Mouse (Mus musculus): ENCODE measurements around the gene Ap1b1. TPM values are rescaled to one million over a fixed set of nuclear protein-coding genes. Genes with fewer than 3 reads are reported as not detected.
A peak's percentile ranks its signal among the peaks of the same experiment; 100 is the strongest.

Ap1b1 gene
- polyA plus RNA-seq, 1 experiment from 2014 or later: 91.7 TPM

DNA sequence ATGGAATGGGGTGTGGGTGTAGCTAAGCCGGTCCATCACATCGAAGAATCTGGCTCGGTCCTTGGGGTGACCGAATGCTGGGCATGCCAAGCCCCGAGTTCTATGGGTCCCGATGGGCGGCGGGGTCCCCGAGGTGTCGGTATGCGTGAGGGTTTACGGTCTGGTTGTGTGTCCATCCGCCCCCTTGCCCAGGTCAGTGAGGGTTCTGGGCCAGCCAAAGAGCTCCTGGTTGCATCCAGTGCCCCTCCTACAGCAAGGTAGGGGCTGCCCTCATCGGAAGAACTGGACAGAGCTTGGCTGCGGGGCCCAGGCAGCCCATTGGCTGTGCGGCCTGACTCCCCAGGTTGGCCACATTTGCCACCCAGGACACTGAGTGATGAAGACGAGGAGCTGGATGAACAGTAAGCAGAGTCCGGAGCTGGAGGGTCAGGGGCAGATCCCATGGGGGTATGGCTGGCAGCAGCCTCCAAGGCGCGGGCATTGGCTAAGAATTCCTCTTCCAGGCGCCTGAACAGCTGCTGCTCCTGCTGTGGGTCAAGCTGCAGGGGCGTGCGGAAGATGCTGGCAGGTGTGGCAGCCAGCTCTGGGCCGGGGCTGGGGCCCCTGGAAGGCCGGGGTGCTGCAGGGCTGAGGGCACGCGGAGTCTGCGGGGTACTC is 74.3 kb downstream of the Ap1b1 start:
- DNase-seq (ENCODE audit: low spot score): no peak
- peak overlapping the region; percentile 37; the same call in 1 of the 2 replicates for H3K9ac ChIP-seq
- H3K4me1 ChIP-seq (replicated peaks; ENCODE audit: control insufficient read depth, insufficient read depth, low read length): peaks cover 48% of the 10 kb centered on the region
- peaks cover 81% of the 10 kb centered on the region for H3K27me3 ChIP-seq (ENCODE audit: control insufficient read depth, insufficient read depth, low read length)
- WGBS: 46% methylated on average over 26 of the region's 28 CpGs
- H3K36me3 ChIP-seq (replicated peaks; ENCODE audit: control insufficient read depth, insufficient read depth): peaks cover 4% of the 10 kb centered on the region
- H3K27ac ChIP-seq: no peak overlapping the region
- no peaks in the 10 kb centered on the region for H3K9me3 ChIP-seq (ENCODE audit: control insufficient read depth, low read length)
- peak overlapping the region; percentile 53 for H3K4me2 ChIP-seq (replicated peaks)
- ATAC-seq (ENCODE audit: low FRiP score): no peak
- H3K4me3 ChIP-seq (replicated peaks; ENCODE audit: low read length): peak overlapping the region; percentile 26; the same call in 1 of the 2 replicates

DNA sequence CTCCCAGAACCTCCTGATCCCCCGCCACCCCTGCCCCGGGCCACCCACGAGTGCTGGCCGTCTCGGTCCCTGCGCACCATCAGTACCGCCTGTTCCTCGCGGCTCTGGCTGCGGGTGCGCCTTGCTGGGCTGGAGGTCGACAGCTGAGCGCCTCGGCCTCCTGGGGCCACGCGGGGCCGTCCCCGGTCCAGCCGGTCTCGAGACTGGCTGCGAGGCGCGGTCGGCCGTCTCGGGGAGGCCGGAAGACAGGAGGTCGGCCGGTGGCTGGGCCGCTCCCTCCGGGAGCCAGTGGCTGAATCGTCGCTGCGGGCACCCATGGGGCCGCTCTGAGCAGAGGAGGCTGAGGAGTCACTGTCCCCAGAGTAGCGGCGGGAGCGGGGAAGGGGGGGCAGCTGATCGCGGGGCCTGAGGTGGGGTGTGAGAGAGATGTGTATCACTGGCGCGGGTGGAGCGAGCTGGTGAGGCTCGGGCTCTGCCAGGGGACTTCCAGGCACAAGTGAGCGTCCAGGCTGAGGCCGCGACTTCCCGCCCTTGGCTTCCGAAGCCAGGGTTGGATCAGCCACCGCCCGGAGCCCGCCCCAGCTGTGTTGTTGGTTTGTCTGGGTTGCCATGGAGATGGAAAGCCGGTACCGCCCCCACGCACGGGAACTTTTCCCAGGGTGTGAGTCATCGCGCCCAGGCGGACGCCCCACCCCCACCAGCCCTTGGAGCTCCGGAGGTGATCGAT is 75.0 kb downstream of the Ap1b1 start:
- Histone ChIP-seq H3K4me2 (replicated peaks) (peak overlapping the region; percentile 53), H3K9ac (peak overlapping the region; percentile 37; the same call in 1 of the 2 replicates), H3K27me3 (ENCODE audit: control insufficient read depth, insufficient read depth, low read length) (peaks cover 74% of the 10 kb centered on the region), H3K9me3 (ENCODE audit: control insufficient read depth, low read length) (no peaks in the 10 kb centered on the region), H3K4me3 (replicated peaks; ENCODE audit: low read length) (peak overlapping the region; percentile 26), H3K36me3 (replicated peaks; ENCODE audit: control insufficient read depth, insufficient read depth) (peaks cover 4% of the 10 kb centered on the region), H3K27ac (no peak overlapping the region), H3K4me1 (replicated peaks; ENCODE audit: control insufficient read depth, insufficient read depth, low read length) (peaks cover 42% of the 10 kb centered on the region)
- DNase-seq (ENCODE audit: low spot score) (peak; percentile 59), ATAC-seq (ENCODE audit: low FRiP score) (no peak)
- WGBS: 3% methylated on average over 62 of the region's 62 CpGs

DNA sequence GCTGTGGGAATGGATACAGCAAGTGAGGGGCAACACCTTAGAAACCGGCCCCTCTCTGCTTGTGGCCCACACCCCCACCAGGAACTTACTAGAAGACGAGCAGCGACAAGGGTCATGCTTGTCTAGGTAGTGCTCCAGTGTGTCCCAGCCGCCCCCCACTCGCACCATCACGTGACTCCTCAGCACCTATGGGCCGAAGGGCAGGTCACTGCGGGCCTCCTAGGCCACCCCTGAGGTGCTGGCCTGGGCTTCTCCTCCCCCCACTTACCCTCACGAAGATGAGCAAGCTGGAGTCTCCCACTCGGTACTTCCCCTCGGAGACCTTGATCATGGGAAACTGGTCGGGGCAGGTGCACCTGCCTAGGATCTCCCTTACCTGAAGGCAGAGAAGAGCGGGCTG is 75.7 kb downstream of the Ap1b1 start:
- Histone ChIP-seq H3K27me3 (ENCODE audit: control insufficient read depth, insufficient read depth, low read length) (peaks cover 66% of the 10 kb centered on the region), H3K9me3 (ENCODE audit: control insufficient read depth, low read length) (no peaks in the 10 kb centered on the region), H3K36me3 (replicated peaks; ENCODE audit: control insufficient read depth, insufficient read depth) (peaks cover 4% of the 10 kb centered on the region), H3K27ac (no peak overlapping the region), H3K4me1 (replicated peaks; ENCODE audit: control insufficient read depth, insufficient read depth, low read length) (peaks cover 39% of the 10 kb centered on the region), H3K9ac (no peak overlapping the region), H3K4me3 (replicated peaks; ENCODE audit: low read length) (peak overlapping the region; percentile 26), H3K4me2 (replicated peaks) (peak overlapping the region; percentile 53)
- DNase-seq (ENCODE audit: low spot score): no peak
- no peak for ATAC-seq (ENCODE audit: low FRiP score)
- WGBS: 14% methylated on average over 13 of the region's 13 CpGs

DNA sequence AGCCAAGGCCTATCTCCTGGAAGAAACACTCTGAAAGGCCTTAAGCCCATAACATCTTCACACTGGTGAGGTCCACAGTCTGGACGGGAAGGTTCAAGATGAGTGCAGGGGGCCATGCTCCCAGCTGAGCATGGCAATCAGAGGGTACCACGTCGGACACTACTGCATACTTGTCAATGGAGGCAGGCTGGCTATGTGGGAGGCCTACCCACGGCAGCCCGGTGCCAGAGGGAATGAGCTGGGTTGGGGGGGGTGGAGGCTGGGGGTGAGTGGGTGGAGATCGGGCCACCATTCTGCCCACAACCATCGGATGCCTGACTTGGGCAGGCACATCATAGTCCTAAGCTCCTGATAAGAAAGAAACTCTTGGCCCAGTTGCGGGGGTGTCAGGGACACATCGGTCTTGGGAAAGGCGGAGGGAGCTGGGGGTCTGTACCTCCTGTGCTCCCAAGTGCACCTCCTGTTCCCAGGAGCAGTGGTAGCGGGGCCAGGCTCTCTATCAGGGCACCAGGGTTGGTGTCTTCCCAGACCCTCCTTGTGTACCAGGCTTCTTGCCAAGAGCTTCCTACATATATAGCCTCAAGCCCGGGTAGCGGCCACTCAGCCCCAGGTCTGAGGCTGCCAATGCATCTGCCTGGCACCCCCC is 76.4 kb downstream of the Ap1b1 start:
- no peak overlapping the region for H3K27ac ChIP-seq
- no peak for DNase-seq (ENCODE audit: low spot score)
- no peak overlapping the region for H3K4me3 ChIP-seq (replicated peaks; ENCODE audit: low read length)
- no peak overlapping the region; the same call in 1 of the 2 replicates for H3K4me2 ChIP-seq (replicated peaks)
- WGBS: 63% methylated on average over 13 of the region's 13 CpGs
- H3K27me3 ChIP-seq (ENCODE audit: control insufficient read depth, insufficient read depth, low read length): peaks cover 60% of the 10 kb centered on the region
- H3K9me3 ChIP-seq (ENCODE audit: control insufficient read depth, low read length): no peaks in the 10 kb centered on the region
- H3K36me3 ChIP-seq (replicated peaks; ENCODE audit: control insufficient read depth, insufficient read depth): peaks cover 9% of the 10 kb centered on the region
- ATAC-seq (ENCODE audit: low FRiP score): no peak
- H3K9ac ChIP-seq: no peak overlapping the region
- H3K4me1 ChIP-seq (replicated peaks; ENCODE audit: control insufficient read depth, insufficient read depth, low read length): peaks cover 39% of the 10 kb centered on the region

DNA sequence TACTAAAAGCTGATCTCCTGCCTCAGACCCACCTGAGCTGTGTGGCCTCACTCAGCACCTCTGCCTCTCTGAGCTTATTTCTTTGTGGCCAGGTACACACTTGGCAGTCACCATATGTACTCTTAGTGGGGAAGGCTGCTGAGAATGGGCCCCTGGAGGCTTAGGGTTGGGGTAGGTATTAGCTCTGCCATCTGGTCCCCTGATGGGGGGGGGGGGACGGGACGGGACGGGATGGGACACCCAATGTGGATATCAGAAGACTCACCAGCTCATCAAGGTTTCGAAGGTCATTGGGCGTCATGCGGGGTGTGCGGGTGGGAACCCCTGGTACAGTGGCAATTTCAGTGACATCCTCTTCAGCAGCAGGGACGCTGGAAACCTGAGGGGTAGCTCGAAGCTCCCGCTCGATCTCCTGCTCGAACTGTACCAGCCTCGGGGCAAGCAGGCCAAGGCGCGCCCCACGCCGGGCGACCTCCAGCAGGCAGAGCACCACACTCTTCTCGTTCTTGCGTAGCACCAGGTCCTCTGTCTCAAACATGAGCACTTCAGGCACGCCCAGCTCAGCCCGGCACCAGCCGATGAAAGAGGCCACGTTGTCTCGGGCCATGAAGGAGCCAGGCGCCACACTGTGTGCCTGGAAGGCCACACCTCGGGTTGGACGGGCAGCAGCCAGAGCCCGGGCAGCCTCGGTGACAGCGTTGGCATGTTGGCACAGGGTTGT is 77.1 kb downstream of the Ap1b1 start:
- peaks cover 59% of the 10 kb centered on the region for H3K27me3 ChIP-seq (ENCODE audit: control insufficient read depth, insufficient read depth, low read length)
- DNase-seq (ENCODE audit: low spot score): no peak

GRCm38 (mm10) chr11:5064282-5065055 is 77.8 kb downstream of the Ap1b1 start:
- Histone ChIP-seq H3K4me2 (replicated peaks) (peak overlapping the region; percentile 71), H3K4me1 (replicated peaks; ENCODE audit: control insufficient read depth, insufficient read depth, low read length) (peaks cover 39% of the 10 kb centered on the region), H3K9me3 (ENCODE audit: control insufficient read depth, low read length) (no peaks in the 10 kb centered on the region), H3K27me3 (ENCODE audit: control insufficient read depth, insufficient read depth, low read length) (peaks cover 53% of the 10 kb centered on the region), H3K4me3 (replicated peaks; ENCODE audit: low read length) (peak overlapping the region; percentile 82), H3K36me3 (replicated peaks; ENCODE audit: control insufficient read depth, insufficient read depth) (peaks cover 24% of the 10 kb centered on the region), H3K9ac (peak overlapping the region; percentile 76), H3K27ac (0 out of 2 replicates have a peak overlapping the region, but pooled peaks have one; percentile 27)
- DNase-seq (ENCODE audit: low spot score): no peak
- ATAC-seq (ENCODE audit: low FRiP score): no peak
- 17% methylated on average over 38 of the region's 38 CpGs for WGBS

More for the DNA sequence above, 77.1 kb downstream of the Ap1b1 start:
- no peaks in the 10 kb centered on the region for H3K9me3 ChIP-seq (ENCODE audit: control insufficient read depth, low read length)
- H3K4me1 ChIP-seq (replicated peaks; ENCODE audit: control insufficient read depth, insufficient read depth, low read length): peaks cover 39% of the 10 kb centered on the region
- no peak overlapping the region for H3K27ac ChIP-seq
- peak overlapping the region; percentile 71 for H3K4me2 ChIP-seq (replicated peaks)
- H3K4me3 ChIP-seq (replicated peaks; ENCODE audit: low read length): peak overlapping the region; percentile 82
- ATAC-seq (ENCODE audit: low FRiP score): no peak
- 54% methylated on average over 31 of the region's 31 CpGs for WGBS
- peak overlapping the region; percentile 76; the same call in 1 of the 2 replicates for H3K9ac ChIP-seq
- H3K36me3 ChIP-seq (replicated peaks; ENCODE audit: control insufficient read depth, insufficient read depth): peaks cover 16% of the 10 kb centered on the region

DNA sequence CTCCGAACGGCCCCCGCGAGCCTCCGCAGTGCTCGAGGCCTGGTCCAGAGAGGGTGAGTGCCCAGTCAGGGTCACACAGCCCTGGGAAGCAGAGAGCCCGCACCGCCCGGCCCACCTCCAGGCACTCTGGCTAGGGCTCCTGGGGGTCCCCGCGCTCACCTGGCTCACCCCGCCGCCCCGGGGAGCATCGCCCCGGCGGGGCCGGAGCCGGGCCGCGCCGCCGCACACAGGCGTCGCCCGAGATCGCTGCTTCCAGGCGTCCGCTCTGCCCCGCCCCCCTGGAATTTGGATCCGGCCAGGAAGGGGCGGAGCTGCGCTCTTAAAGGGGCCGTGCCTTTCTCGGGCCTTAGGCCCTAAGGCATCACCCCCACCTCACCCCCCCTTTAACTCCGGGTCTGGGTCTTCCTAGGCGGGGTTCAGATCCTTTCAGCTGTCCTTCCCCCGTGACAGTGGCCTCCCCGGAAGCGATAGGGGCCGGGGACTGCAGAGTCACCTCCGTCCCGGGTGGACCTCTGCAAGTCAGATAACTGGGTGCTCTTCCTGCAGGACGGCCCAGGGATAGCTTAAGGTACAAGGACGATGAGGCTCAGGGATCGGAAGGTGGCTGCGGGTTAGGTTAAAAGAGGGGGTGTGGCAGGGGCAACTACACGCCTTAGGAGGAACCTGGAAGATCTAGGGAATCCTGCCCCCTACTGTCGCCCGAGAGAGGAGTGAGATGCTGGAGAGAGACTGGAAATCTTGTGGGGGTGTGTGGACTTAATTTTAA is 78.6 kb downstream of the Ap1b1 start, which contains the start of gene Gas2l1:
TSS of gene Gas2l1 (minus strand) at position 272 of the 766 bp plus-strand sequence.
- H3K4me3 ChIP-seq (replicated peaks; ENCODE audit: low read length): peak within 1 kb of the TSS; percentile 82
- no peaks in the 10 kb centered on the region for H3K9me3 ChIP-seq (ENCODE audit: control insufficient read depth, low read length)
- peak within 1 kb of the TSS; percentile 27; the same call in 1 of the 2 replicates for H3K27ac ChIP-seq
- H3K27me3 ChIP-seq (ENCODE audit: control insufficient read depth, insufficient read depth, low read length): peaks cover 45% of the 10 kb centered on the region
- DNase-seq (ENCODE audit: low spot score) (peak; percentile 84), ATAC-seq (ENCODE audit: low FRiP score) (peak; percentile 87)
- peaks cover 39% of the 10 kb centered on the region for H3K4me1 ChIP-seq (replicated peaks; ENCODE audit: control insufficient read depth, insufficient read depth, low read length)
- H3K36me3 ChIP-seq (replicated peaks; ENCODE audit: control insufficient read depth, insufficient read depth): peaks cover 29% of the 10 kb centered on the region
- peak within 1 kb of the TSS; percentile 76 for H3K9ac ChIP-seq
- H3K4me2 ChIP-seq (replicated peaks): peak within 1 kb of the TSS; percentile 71
- under 1% methylated on average over 45 of the region's 50 CpGs for WGBS

DNA sequence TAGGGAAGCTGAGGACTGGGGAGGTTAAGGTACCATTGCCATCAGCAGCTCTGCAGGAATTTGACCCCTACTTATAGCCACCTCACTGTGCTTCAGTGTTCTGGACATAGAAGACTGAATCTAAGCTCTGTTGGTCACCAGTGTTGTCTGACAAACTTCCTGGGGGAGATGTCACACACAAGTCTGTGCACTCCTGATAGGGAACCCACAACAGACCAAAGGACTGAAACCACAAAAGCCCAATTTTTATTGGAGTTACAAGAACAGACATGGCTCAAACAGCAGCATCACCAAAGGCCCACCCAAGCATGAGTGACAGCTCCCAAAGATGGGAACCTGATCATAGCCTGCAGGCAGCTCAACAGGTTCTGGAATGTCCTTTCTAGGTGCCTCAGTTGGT is 80.4 kb downstream of the Ap1b1 start:
- H3K4me3 ChIP-seq (replicated peaks; ENCODE audit: low read length): no peak overlapping the region
- H3K27me3 ChIP-seq (ENCODE audit: control insufficient read depth, insufficient read depth, low read length): peaks cover 28% of the 10 kb centered on the region
- H3K9ac ChIP-seq: no peak overlapping the region
- DNase-seq (ENCODE audit: low spot score) (no peak), ATAC-seq (ENCODE audit: low FRiP score) (no peak)
- no peaks in the 10 kb centered on the region for H3K9me3 ChIP-seq (ENCODE audit: control insufficient read depth, low read length)
- peaks cover 27% of the 10 kb centered on the region for H3K4me1 ChIP-seq (replicated peaks; ENCODE audit: control insufficient read depth, insufficient read depth, low read length)
- peaks cover 44% of the 10 kb centered on the region for H3K36me3 ChIP-seq (replicated peaks; ENCODE audit: control insufficient read depth, insufficient read depth)
- H3K27ac ChIP-seq: no peak overlapping the region
- H3K4me2 ChIP-seq (replicated peaks): no peak overlapping the region
